Mouse (Mus musculus): ENCODE measurements at regions not wholly inside any gene's neighbourhood (a gene's known extent, or its start where the extent isn't known, plus 50 kb on each side); places are given as distances from the start of the nearest gene placed in this dataset.
A peak's percentile ranks its signal among the peaks of the same experiment; 100 is the strongest.

- no peak for TF ChIP-seq NELFE (IDR thresholded peaks at IDR 0.05; ENCODE audit: low read depth, low read length)
- no peak for TF ChIP-seq ZC3H11A (IDR thresholded peaks at IDR 0.05; ENCODE audit: low read depth, low read length)
- no peak for TF ChIP-seq CTCF (conservative IDR thresholded peaks at IDR 0.05 in 1 of 2, IDR thresholded peaks at IDR 0.05 in 1 of 2; ENCODE audit: low read depth in 2 of 2, low read length in 2 of 2)
- no peak for TF ChIP-seq RCOR1 (conservative IDR thresholded peaks at IDR 0.05; ENCODE audit: low read depth, low read length)
- no peak for TF ChIP-seq UBTF (IDR thresholded peaks at IDR 0.05; ENCODE audit: low read depth, low read length)
- no peak for TF ChIP-seq SIN3A (IDR thresholded peaks at IDR 0.05; ENCODE audit: low read length)
- no peak; the same call in 1 of the 2 replicates for TF ChIP-seq CHD1 (IDR thresholded peaks at IDR 0.05; ENCODE audit: low read depth, low read length)
- TF ChIP-seq USF1 (IDR thresholded peaks at IDR 0.05; ENCODE audit: low read depth, low read length), result no peak
- TF ChIP-seq SMC3 (IDR thresholded peaks at IDR 0.05; ENCODE audit: low read depth, low read length), result no peak
- TF ChIP-seq ZNF384 (IDR thresholded peaks at IDR 0.05; ENCODE audit: low read depth, low read length), result 0 out of 2 replicates have a peak, but pooled peaks have one; percentile 22
- TF ChIP-seq EP300 (IDR thresholded peaks at IDR 0.05; ENCODE audit: low read length), result peak; percentile 77
- no peak for TF ChIP-seq ZKSCAN1 (IDR thresholded peaks at IDR 0.05; ENCODE audit: borderline replicate concordance, low read depth, low read length)
- TF ChIP-seq MXI1 (IDR thresholded peaks at IDR 0.05; ENCODE audit: low read depth, low read length), result no peak
- no peak for TF ChIP-seq CHD2 (IDR thresholded peaks at IDR 0.05; ENCODE audit: low read length)
Observed at GRCm38 (mm10) chr6:68736647-68737046, 1201.1 kb upstream of the Tacstd2 start.

Measured in CH12.LX (cell line).